Mouse (Mus musculus) heart, postnatal 0 days (tissue): ENCODE data around the gene Kif5a.

Source experiments
- CTCF ChIP-seq: IDR thresholded peaks from 2 replicates; pipeline ENCODE4 v1.5.1; 2016; ENCODE audit warnings: antibody characterized with exemption, control low read depth, low read depth
- EP300 ChIP-seq: IDR thresholded peaks from 2 replicates; pipeline ENCODE4 v1.6.1; 2016; ENCODE audit warnings: antibody characterized with exemption, low read depth

- TF ChIP-seq CTCF = no peak
- no peak for TF ChIP-seq EP300
Measured at GRCm38 (mm10) chr10:127203106-127203505, 60.0 kb downstream of the Kif5a start.
